Mouse (Mus musculus) mouse embryonic stem cell (cell line): ENCODE results near the gene Kmt5a.

Source experiments
- in situ Hi-C, 2 experiments: fragments of 300-500 bp; cut with MboI; formaldehyde crosslinking; loops; 1 replicate in 1 of 2; 3 replicates in 1 of 2; pipeline ENCODE4 v1.14.3; 2019 to 2020; ENCODE audit warnings: low sequenced_read_pairs in 2 of 2, low pct_unique_long_range_greater_than_20kb in 1 of 2, mixed read lengths in 1 of 2; ENCODE audit not compliant: unreplicated experiment in 1 of 2

Kmt5a gene

DNA sequence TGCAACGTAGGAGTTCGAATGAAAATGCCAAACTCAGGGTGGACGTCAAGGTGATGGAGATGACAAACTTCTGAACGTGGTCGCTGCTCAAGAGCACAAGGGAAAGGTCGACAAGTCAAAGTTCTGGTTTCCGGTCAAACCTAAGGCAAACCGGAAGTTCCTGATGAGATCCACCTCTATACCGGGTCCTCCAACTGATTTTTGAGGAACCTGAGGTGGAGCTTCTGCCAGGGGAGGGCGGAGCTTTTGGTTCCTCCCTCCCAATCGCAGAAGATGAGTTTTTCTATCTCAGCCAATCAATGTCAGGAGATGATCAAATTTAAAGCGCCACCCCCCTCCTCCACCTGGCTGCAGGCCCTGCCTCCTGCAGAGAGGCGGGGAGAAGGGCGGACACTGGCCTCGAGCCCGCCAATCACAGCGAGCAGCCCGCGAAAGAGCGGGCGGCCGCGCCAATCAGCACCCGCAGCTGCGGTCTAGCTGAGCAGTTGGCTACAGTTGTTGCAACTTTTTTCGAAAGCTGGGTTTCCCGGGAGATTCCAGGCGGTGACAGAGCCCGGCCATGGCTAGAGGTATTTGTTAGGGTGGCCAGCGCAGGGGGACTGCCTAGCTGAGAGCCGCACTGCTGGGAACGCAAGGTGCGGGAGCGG, at the start of gene Kmt5a:
TSS of gene Kmt5a (plus strand) at position 484 of the 647 bp plus-strand sequence.
- in situ Hi-C loops = no loop called here

DNA sequence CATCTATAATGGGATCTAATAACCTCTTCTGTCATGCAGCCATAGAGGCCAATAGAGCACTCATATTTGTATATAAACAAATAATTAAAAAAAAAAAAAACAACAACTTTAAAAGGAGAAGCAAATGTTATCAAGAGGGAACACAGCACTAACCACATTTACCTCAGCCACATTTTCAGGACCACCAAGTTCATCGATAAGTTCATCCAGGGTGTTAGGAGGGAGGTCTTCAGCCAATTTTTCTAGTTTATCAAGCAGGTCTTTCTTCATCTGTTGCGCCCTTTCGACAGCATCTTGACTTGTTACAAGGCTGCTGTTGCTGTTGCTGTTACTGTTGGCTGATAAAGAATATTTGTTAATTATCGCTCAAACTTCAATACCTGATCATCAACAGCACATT, 47.3 kb upstream of the Kmt5a start:
- in situ Hi-C loops = loop anchor here (25.0 kb wide), 1 partner anchor 605 kb away; no protein-coding TSS in a partner anchor

DNA sequence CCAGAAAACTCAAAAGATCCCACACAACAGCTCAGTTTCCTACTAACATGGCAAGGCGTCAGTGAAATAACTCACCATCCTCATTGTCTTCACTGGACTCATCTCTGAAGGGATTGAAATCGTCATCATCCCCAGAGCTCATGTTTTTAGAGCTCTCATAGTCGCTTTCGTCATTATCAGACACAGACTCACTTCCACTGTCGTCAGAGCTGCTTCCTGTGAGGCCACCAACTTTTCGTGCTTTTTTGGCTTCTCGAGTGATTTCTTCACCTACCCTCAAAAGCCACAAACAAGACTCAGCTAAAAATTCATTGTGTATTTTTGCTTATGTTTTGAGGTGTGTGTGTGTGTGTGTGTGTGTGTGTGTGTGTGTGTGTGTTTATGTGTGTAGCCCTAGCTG, 46.0 kb upstream of the Kmt5a start:
- in situ Hi-C loops = loop anchor here (25.0 kb wide), 1 partner anchor 606 kb away; no protein-coding TSS in a partner anchor

DNA sequence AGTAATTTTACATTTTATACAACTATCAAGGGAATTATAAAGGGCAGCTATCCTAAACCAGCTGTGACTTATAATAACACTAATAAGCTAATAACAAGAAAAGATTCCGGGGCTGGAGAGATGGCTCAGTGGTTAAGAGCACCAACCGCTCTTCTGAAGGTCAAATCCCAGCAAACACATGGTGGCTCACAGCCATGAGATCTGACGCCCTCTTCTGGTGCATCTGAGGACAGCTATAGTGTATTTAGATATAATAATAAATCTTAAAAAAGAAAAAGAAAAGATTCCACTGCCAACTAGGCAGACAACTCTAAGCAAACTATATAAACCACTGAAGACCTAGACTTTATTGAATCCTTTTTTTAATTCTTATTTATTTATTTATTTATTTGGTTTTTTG, 28.9 kb upstream of the Kmt5a start:
- in situ Hi-C loops = no loop called here

DNA sequence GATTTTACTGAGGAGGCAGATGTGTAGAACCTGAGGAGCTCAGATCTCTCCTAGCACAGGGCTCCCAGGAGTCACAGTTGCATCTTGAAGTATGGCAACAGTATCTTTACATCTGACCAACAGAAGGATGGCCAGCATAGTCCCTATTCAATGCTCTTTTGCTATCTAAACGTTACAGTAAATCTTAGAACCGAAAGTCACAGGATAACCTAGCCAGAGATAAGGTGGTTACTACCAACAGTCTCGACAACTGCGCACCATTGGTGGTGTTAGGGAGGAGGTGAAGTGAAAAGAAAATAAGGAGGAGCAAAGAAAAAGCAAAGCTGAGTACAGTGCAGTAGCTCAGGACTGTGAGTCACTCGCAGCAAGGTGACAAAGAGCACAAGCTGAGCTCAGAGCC, 27.6 kb upstream of the Kmt5a start:
- in situ Hi-C loops = no loop called here

DNA sequence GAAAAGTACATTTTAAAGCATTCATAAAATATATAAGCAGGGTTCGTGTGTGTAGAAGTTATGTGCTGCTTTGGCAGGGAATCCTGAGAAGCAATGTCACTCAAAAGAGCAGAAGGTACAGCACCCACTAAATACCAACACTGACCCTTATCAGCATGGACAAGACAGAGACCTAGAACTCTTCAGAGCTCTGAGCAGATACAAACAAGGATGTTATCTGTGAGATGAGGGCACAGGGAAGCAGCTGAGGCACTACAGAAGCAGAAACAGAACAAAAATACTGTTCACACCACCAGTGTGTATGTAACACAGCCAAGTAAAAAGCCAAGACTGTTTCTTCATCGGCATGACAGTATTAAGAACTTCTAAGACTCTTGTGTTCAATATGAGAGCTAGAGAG, 20.8 kb upstream of the Kmt5a start:
- in situ Hi-C loops = no loop called here

DNA sequence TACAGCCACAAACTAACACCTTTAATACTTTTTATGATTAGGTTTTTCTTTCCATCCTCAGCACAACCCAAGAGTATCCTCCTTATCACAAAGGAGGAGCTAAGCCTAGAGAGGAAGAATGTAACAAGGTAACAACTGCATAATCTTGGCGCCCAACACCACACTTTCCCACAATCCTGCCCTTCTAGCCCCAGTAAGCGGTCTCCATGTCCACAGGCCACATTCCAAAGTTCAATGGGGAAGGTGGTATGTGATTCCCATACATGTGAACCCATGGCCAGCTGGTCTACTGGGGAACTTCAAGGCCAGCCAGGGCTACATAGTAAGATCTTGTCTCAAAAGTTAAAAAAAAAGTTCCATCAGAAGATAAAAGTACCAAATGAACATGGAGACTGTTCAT, 17.9 kb upstream of the Kmt5a start:
- in situ Hi-C loops = no loop called here

DNA sequence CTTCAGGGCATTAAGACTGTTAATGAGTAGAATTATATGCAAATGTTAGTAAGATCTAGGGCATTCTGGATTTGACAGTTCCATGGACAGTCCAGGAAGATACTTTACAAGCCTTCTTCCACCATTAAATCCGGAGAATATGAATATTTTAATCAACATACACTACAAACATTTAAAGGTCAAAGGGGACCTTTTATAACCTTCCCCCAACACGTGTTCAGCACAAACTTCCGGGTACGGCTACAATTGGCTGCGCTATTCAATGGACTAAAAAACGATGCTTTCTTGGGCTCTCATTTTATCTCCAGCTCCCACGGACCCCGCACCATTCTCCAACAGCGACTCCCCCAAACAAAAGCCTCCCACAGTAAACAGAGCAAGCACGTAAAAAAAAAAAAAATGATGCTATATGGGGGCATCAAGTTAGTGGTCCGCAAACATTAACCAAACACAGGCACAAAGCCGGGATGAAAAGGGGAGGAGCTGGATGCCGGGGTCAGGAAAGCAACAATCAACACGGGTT, 15.5 kb upstream of the Kmt5a start:
- in situ Hi-C loops = no loop called here

DNA sequence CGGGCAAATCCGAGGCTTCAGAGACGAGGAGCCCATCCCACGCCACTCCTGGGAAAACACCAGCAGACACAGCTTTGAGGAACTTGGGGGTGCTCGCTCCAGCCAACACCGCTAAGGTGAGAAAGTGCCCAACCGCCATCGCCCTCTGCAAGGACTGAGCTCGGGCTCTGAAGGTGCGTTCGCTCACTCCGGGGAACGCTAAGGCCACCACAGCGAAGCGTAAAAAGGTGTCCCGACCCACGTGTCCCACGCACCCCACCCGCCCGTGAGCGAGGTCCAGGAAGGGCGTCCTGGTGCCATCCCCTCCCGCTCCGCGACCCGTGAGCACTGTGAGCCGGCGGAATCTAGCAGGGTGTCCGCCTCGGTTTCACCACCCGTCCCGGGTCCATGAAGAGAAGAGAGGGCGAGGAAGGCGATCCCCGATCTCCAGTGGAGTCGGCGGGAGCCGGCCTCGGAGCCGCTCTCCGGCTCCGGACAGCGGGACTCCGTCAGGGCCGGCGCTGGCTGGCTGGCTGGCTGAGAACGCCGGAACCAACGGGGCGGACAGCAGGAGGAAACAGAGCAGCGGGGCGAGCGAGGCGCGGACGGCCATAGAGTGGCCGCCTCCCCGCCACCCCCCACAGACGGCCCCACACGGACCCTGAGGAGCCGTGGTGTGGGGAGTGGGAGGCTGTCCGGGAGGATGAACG, 14.9 kb upstream of the Kmt5a start:
- in situ Hi-C loops = no loop called here

DNA sequence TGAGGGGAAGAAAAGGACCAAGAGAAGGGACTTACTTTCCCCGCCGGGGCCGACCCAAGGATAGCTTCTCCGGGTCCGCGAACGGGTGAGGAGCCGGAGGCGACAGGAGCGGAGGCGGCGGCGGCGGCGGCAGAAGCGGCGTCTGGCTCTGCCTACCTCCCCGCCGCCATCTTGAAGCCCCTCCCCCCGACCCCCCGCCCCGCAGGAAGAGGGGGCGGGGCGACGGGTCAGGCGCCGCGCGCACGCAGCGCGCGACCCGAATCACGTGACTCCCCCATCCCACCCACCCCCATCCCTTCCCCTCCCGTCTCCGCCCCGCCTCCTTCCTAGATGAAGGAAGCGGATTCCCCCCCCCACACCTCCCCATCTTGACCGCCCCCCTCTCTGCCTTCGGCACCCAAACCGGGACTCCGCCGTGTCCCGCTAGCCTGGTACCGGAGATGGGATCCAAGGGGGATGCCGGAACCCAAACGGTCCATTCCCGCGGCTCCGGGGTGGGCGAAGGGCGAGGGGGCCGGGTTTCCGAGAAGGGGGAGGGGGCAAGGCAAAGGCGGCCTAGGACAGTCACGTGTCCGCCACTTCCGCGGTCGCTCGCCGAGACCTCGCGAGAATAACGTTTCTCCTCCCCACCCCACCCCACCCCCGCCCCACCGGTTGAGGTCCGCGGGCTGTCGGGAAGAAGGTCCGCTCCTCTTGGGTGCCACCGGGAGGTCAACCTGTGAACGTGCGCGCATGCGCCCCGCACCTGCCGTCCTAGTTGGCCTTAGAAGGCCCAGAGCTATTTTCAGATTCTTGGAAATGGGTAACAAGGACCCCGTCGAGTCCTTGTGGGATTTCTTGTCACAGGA, 14.1 kb upstream of the Kmt5a start, which contains the start of gene Sbno1:
TSS of gene Sbno1 (minus strand) at position 590 of the 848 bp plus-strand sequence.
- in situ Hi-C loops = no loop called here

DNA sequence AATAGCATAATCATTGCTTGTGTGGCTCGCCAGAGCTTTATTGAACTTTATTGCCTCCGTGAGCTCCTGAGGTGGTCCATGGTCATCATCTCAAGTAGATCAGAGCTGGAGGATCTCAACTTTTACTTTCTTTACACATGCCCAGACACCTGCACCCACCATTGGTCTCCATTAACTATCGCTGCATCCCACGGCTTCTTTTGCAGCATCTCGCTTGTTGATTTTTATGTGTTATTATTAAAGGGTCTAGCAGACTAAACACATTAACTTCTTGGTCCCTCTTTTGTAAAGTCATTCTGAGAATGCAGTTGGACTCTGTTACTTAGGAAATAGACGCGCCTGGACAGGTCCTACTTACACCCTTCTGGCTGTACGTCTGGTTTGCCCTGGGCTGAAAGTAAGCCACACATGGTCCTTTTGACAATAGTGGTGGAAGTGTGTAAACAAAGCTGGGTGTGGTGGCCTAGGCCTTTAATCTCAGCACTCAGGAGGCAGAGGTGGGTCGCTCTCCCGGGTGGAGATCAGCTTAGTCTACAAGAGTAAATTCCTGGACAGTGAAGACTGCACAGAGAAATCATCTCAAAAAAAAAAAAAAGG, 13.2 kb upstream of the Kmt5a start:
- in situ Hi-C loops = no loop called here

DNA sequence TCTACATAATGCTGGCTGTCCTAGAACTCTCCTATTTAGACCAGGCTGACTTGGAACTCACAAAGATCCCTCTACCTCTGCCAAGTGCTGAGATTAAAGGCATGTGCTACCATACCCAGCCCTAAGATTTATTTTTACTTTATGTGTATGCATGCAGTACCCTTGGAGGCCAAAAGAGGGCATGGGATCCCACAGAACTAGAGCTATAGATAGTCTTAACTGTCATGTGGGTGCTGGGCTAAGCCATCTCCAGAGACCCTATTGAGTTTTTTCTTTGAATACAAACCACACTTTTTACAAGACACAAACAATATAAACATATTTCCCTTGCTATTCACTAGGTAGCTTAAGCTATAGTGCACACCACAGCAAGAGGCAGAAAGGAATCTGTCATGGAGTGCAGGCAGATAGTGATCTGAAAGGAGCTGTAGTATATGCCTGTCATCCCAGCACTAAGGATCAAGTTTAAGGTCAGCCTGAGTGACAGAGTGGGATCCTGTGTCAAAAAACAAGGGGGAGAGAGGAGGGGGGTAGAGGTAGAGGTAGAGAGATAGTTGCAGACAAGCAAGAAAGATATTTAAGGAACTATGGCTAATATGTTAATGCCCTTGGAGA, 7.2 kb upstream of the Kmt5a start:
- in situ Hi-C loops = no loop called here

DNA sequence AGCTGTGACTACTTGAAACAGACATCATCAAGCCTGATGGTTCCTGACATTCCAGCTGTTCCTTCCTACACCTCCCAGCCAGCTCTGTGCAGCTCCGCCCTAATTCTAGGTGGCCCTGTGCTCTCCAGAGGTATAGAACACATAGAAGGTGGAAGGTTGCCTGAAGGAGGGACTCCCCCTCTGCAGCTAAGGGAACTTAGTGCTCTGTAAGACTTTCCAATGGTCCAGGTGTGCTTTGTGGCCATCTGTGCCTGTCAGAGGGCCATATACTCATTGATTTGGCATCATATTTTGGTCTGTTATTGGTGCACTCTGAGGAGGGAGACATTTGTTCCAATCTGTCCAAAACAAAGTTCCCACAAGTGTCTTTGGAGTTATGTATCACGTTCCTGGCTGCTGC, 6.7 kb upstream of the Kmt5a start:
- in situ Hi-C loops = no loop called here

DNA sequence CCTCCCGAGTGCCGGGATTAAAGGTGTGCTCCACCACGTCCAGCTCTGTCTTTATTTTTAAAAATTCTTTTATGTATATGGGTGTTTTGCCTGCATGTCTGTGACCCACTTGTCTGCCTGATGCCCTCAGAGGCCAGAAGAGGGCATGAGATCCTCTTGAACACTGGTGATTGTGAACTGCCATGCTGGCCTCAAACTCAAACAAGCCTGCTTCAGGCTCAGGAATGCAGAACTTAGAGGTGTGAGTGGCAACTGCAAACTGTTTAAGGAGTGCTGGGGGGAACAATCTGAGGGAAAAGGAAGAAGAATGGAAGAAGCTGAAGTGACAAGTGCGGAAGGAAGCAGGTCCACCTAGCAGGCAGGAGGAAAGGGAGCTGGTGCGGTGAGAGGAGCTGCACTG, 1.5 kb upstream of the Kmt5a start:
- in situ Hi-C loops = no loop called here

DNA sequence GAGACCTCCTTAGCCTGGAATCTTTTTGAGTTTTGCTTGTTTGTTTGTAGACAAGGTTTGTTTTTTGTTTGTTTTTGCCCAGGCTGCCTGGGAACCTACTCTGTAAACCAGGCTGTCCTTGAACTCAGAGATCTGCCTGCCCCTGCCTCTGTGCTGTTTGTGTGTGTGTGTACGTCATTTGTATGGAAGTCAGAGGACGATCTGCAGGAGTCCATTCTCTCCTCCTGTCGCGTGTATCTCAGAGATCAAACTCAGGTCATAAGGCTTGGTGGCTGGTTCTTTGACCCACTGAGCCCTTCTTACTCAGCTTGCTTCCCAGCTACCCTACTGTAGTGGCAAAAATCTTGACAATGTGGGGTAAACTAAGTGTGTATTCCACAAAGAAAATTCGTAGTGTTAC, 984 bp upstream of the Kmt5a start:
- in situ Hi-C loops = no loop called here

DNA sequence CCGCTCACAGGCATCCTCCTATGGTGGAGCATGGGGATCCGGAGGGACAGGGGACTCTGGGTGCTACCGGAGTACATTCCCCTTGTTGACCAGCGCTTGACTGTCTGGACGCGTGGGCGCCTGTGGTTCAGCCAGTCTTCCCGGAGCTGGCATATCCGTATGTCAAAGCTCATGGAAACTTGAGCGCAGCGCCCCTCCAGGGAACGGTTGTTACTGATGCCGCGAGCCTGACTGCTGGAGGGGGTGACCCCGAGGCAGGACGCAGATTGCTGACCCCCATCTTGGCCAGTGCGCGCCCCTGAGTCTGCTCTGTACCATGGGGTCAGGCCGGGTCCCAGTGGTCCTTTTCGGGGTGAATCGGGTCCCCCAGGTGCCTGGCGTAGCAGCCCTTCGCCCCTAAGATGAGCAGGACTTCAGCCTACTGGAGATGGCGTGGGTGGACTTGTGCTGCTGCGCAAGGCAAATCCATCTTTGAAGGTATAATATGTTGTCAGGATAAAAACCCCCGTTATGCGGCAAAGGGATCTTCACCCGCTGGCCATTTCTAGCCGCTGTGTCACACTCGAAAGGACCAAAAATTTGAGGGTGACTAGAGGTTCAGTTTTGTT, 468 bp downstream of the Kmt5a start:
- in situ Hi-C loops = no loop called here

DNA sequence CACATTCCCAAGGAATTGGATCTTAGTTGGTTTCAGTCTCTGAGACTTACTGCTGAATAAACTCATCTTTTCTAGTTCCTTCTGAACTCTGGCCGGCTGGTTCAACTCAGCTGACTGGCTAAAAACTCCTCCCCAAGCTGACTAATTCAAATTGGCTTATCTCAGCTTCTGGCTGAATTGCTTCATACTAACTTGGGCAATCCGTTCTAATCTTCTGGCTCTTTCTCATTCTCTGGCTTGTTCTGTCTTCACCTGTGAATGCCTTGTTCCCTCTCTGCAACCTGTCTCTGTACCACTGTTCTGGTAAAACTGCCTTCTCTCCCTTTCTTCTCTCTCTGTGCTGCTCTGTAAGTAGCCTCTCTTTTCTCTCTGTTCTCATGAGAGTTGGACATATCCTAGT, 2.9 kb downstream of the Kmt5a start:
- in situ Hi-C loops = no loop called here

DNA sequence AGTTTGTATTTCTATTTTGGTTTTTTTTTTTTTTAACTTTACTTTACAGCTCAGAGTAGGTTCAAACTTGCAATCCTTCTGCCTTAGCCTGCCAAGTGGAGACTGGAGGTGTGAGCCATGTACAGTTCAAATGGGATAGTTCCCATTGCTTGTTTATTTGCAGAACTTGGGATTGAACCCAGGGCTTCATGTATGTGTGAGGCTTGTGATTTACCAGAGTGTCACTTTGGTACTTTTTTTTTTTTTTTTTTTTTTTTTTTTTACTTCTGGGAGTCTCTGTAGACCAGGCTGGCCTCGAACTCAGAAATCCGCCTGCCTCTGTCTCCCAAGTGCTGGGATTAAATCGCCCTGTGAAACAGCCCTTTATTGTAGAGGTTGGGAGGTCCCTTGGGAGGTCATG, 4.5 kb downstream of the Kmt5a start:
- in situ Hi-C loops = no loop called here
